Mouse (Mus musculus) neural tube, embryonic 14.5 days (tissue): ENCODE data around the gene Sycn. TPM values are rescaled to one million over a fixed set of nuclear protein-coding genes. Genes with fewer than 3 reads are reported as not detected.

Experiments
- ATAC-seq: fragments of 200-750 bp; cut with Nextera tagmentation; 2 replicates; pipeline ENCODE4 v1.8.0; 2017; ENCODE audit warnings: low read depth, mild to moderate bottlenecking, moderate TSS enrichment, moderate library complexity
- H3K27ac ChIP-seq: fragments of 300-500 bp; sonication (generic); 2 replicates; pipeline ENCODE4 v1.5.1; 2014; ENCODE audit warnings: low read depth, mild to moderate bottlenecking, control low read depth, low read length, moderate library complexity, mixed read lengths
- H3K27me3 ChIP-seq: fragments of 300-500 bp; sonication (generic); 2 replicates; pipeline ENCODE4 v1.6.1; 2014; ENCODE audit warnings: low read length; ENCODE audit not compliant: control insufficient read depth, insufficient read depth
- H3K36me3 ChIP-seq: fragments of 300-500 bp; sonication (generic); 2 replicates; pipeline ENCODE4 v1.6.1; 2014; ENCODE audit warnings: low read length, mixed read lengths; ENCODE audit not compliant: control insufficient read depth, insufficient read depth
- H3K4me1 ChIP-seq: fragments of 300-500 bp; sonication (generic); 2 replicates; pipeline ENCODE4 v1.6.1; 2014; ENCODE audit warnings: low read length; ENCODE audit not compliant: control insufficient read depth, insufficient read depth
- H3K4me2 ChIP-seq: fragments of 300-500 bp; sonication (generic); 2 replicates; pipeline ENCODE4 v1.6.1; 2014; ENCODE audit warnings: mild to moderate bottlenecking, low read depth, low read length, control low read depth
- H3K4me3 ChIP-seq: fragments of 300-500 bp; sonication (generic); 2 replicates; pipeline ENCODE4 v1.5.1; 2014; ENCODE audit warnings: low read depth, low read length, control low read depth, mixed read lengths
- H3K9ac ChIP-seq: fragments of 300-500 bp; sonication (generic); replicated peaks from 2 replicates; pipeline ENCODE4 v1.6.1; 2014; ENCODE audit warnings: low read depth, mild to moderate bottlenecking, control low read depth, low read length, mixed read lengths
- H3K9me3 ChIP-seq: fragments of 300-500 bp; sonication (generic); 2 replicates; pipeline ENCODE4 v1.6.1; 2016; ENCODE audit warnings: low read length; ENCODE audit not compliant: control insufficient read depth
- WGBS: fragments of 180-500 bp; shearing (Covaris S2); extraction: QIAGEN DNeasy Blood & Tissue Kit; methylation state at CpG from one replicate; pipeline ENCODE4 v1.1.7; 2014; 5-methylcytosine and 5-hydroxymethylcytosine counted together
- polyA plus RNA-seq: library from polyadenylated mRNA; unstranded; fragments of >200 nt; fragmentation: Nextera tagmentation; extraction: Ambion mirVana; gene quantifications from 2 replicates; pipeline ENCODE4 v1.2.1, GENCODE M21; 2014

Sycn gene
- polyA plus RNA-seq, 1 experiment from 2014 or later = not detected

DNA sequence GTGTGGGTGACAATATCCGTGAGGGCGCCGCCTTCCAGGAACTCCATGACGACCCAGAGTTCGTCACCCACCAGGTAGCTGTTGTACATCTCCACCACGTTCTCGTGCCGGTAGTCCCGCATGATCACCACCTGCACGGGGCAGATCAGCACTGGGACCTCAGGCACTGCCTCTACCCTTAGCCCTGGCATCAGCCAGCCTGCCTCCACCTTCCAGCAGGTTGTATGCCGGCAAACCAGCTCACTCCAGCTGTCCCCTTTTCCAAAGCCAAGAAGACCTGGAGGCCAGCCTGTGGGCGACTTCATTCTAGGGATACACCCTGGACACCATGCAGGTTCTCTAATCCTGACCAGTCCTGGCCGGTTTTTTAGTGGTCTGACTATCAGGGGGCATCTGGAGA lies 22.3 kb downstream of the Sycn start:
- no peaks in the 10 kb centered on the region for H3K9me3 ChIP-seq
- H3K36me3 ChIP-seq = peaks cover 35% of the 10 kb centered on the region
- H3K4me1 ChIP-seq = no peaks in the 10 kb centered on the region
- no peak overlapping the region for H3K27ac ChIP-seq
- H3K9ac ChIP-seq = no peak overlapping the region
- 95% methylated on average over 13 of the region's 13 CpGs for WGBS
- H3K27me3 ChIP-seq = no peaks in the 10 kb centered on the region
- ATAC-seq = no peak
- H3K4me3 ChIP-seq = no peak overlapping the region
- no peak overlapping the region for H3K4me2 ChIP-seq

DNA sequence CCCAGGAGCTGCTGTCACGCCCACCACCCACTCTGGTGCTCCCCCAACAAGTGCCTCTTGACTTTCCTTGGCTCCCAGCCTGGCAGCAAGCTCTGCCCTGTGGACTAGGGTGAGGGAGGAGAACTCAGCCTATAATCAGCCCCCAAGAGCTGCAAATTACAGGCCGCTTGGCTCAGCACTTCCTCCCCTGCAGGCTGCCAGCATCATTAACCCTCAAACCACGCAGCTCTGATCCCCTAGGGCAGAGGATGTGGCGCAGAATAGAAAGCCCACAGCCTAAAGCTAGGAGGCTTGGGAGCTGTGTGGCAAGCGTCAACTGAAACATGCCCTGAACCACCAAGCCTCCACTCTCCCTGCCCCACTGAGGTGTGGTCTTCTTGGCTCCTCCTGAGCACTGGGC lies 24.7 kb downstream of the Sycn start:
- Histone ChIP-seq H3K36me3 (peaks cover 27% of the 10 kb centered on the region), H3K4me3 (no peak overlapping the region), H3K27ac (no peak overlapping the region), H3K4me2 (no peak overlapping the region), H3K4me1 (no peaks in the 10 kb centered on the region), H3K9ac (no peak overlapping the region), H3K27me3 (no peaks in the 10 kb centered on the region), H3K9me3 (no peaks in the 10 kb centered on the region)
- 77% methylated on average over 5 of the region's 5 CpGs for WGBS
- ATAC-seq = no peak

GRCm38 (mm10) chr7:28567539-28567938 lies 26.9 kb downstream of the Sycn start:
- WGBS = 93% methylated on average over 4 of the region's 4 CpGs

DNA sequence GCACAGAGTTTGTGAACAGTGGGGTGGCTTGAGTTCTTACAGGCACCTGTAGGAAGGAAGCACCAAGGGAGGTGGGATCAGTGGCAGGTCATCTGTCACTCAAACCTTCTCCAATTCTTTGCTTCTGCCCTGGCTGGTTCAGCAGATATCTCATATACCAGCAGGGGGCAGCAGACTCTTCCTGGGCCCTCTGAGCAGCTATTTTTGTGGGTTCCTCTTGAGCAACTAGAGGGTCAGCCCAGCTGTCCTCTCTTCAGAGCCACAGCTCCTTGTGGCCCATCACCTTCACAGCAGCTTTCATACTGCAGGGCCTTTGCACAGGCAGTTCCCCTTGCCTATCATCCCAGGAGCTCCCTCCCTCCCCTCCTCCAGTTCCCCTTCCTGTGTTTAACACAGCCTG lies 27.6 kb downstream of the Sycn start:
- Histone ChIP-seq H3K27ac (no peak overlapping the region), H3K36me3 (peaks cover 27% of the 10 kb centered on the region), H3K9ac (no peak overlapping the region), H3K4me2 (no peak overlapping the region), H3K9me3 (no peaks in the 10 kb centered on the region), H3K27me3 (no peaks in the 10 kb centered on the region), H3K4me1 (0 out of 2 replicates have a peak, but pooled peaks cover 3% of the 10 kb centered on the region), H3K4me3 (no peak overlapping the region)
- no peak for ATAC-seq

More at GRCm38 (mm10) chr7:28567539-28567938, 26.9 kb downstream of the Sycn start:
- Histone ChIP-seq H3K36me3 (peaks cover 27% of the 10 kb centered on the region), H3K9me3 (no peaks in the 10 kb centered on the region), H3K4me1 (0 out of 2 replicates have a peak, but pooled peaks cover 3% of the 10 kb centered on the region), H3K27me3 (no peaks in the 10 kb centered on the region), H3K27ac (no peak overlapping the region), H3K4me3 (no peak overlapping the region), H3K9ac (no peak overlapping the region), H3K4me2 (no peak overlapping the region)
- no peak for ATAC-seq

DNA sequence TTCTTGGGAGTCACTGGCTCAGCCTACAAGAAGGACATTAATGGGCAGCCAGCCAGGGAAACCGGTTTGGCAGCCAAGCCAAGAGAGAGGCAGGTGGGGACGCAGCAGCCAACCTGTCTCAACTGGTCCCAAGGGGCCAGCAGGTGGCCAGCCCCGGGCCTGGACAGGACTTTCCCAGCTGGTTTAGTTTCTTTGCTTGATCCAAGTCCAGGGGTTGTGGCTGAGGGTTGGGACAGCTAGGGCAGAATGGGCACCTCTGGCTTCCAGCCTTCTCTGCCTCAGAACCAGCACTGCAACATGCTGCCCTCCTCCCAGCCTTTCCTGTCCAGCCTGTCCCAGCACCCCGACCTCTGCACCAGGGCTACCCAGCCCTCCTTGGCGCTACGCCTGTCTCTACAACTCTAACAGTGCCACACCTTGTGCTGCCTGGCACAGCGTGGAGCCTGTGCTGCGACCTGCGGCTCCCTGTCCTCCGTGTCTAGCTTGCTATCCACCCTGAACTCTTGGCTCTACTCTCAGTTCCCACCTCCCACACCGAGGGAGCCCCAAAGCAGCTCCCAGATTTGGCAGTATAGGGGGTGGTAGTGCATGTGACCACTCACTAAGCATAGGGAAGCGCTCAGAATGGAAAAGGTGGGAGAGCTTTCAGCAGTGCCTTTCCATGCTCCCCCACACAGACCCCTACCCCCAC lies 29.8 kb downstream of the Sycn start:
- 72% methylated on average over 12 of the region's 12 CpGs for WGBS
- no peak for ATAC-seq
- H3K4me2 ChIP-seq = no peak overlapping the region
- H3K9me3 ChIP-seq = no peaks in the 10 kb centered on the region
- H3K4me1 ChIP-seq = 0 out of 2 replicates have a peak, but pooled peaks cover 3% of the 10 kb centered on the region
- H3K27ac ChIP-seq = no peak overlapping the region
- H3K36me3 ChIP-seq = peaks cover 11% of the 10 kb centered on the region
- H3K27me3 ChIP-seq = no peaks in the 10 kb centered on the region
- H3K4me3 ChIP-seq = no peak overlapping the region
- no peak overlapping the region for H3K9ac ChIP-seq

DNA sequence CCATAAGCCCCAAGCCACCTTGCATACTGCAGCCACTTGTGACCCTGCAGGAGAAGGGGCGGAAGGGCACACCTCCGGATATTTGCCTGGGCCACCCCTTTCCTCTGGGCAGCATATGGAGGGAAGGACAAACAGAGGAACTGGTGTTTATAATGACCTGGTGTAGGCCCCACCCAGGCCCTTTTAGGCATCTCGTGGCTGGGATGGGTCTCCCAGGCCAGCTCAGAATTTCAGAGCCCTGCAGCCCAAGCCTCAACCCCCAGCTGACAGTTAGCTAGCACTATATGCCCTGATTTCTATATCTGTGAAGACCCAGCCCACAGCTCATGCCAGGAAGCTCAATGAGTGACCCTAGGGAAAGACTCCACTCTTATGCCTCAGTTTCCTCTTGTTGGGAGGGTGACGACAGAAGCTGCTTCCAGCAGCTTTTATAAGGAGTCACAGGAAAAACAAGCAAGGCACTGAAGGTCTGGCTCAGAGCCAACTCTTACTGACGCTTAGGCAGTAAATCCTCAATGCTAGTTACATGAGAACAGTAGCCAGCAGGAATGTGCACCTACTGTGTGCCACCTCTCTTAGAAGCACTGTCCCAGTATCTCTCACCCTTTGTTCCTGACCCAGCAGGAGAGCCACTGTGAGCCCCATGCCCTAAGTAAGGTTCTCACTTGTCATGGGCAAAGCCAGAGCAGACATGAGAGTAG lies 30.4 kb downstream of the Sycn start:
- Histone ChIP-seq H3K9ac (no peak overlapping the region), H3K36me3 (peaks cover 11% of the 10 kb centered on the region), H3K4me2 (no peak overlapping the region), H3K9me3 (no peaks in the 10 kb centered on the region), H3K4me3 (no peak overlapping the region), H3K4me1 (0 out of 2 replicates have a peak, but pooled peaks cover 3% of the 10 kb centered on the region), H3K27me3 (no peaks in the 10 kb centered on the region), H3K27ac (no peak overlapping the region)
- 42% methylated on average over 5 of the region's 5 CpGs for WGBS
- ATAC-seq = no peak

DNA sequence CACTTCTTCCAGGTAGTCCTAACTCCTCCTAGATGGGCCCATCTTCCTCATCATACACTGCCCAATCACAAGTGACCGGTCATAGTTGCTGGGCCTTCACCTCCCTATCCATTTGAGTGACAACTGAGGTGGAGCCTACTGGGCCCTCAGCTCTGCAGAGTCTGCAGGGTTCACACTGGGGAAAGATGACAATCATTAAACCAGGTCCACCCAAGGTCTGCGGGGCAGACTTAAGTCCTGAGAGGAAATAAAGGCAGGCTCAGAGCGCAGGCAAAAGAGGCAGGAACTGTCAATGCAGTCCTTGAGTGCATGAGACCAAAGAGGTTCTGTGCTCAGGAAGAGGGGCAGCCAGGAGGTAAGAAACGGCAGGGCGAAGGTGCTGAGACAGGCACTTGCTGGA lies 32.0 kb downstream of the Sycn start:
- H3K9me3 ChIP-seq = no peaks in the 10 kb centered on the region

GRCm38 (mm10) chr7:28573236-28573635 lies 32.6 kb downstream of the Sycn start:
- no peak overlapping the region for H3K4me2 ChIP-seq
- H3K4me3 ChIP-seq = no peak overlapping the region
- ATAC-seq = no peak
- 0 out of 2 replicates have a peak, but pooled peaks cover 3% of the 10 kb centered on the region for H3K4me1 ChIP-seq
- H3K27ac ChIP-seq = no peak overlapping the region
- no peaks in the 10 kb centered on the region for H3K9me3 ChIP-seq
- whole genome bisulfite sequencing = 97% methylated on average over 3 of the region's 3 CpGs
- no peak overlapping the region for H3K9ac ChIP-seq
- H3K36me3 ChIP-seq = no peaks in the 10 kb centered on the region
- no peaks in the 10 kb centered on the region for H3K27me3 ChIP-seq

More for the DNA sequence above, 32.0 kb downstream of the Sycn start:
- Histone ChIP-seq H3K4me3 (no peak overlapping the region), H3K36me3 (peaks cover under 1% of the 10 kb centered on the region; the same call in 1 of the 2 replicates), H3K4me1 (0 out of 2 replicates have a peak, but pooled peaks cover 3% of the 10 kb centered on the region), H3K9ac (no peak overlapping the region), H3K27ac (no peak overlapping the region), H3K27me3 (no peaks in the 10 kb centered on the region), H3K4me2 (no peak overlapping the region)
- 91% methylated on average over 5 of the region's 5 CpGs for WGBS
- ATAC-seq = no peak

- H3K4me3 ChIP-seq = no peak overlapping the region
- 97% methylated on average over 11 of the region's 11 CpGs for WGBS
- no peaks in the 10 kb centered on the region for H3K27me3 ChIP-seq
- no peaks in the 10 kb centered on the region for H3K36me3 ChIP-seq
- no peak overlapping the region for H3K4me2 ChIP-seq
- no peak for ATAC-seq
- no peak overlapping the region for H3K9ac ChIP-seq
- H3K9me3 ChIP-seq = no peaks in the 10 kb centered on the region
- no peak overlapping the region for H3K27ac ChIP-seq
- H3K4me1 ChIP-seq = 0 out of 2 replicates have a peak, but pooled peaks cover 3% of the 10 kb centered on the region
Observed at GRCm38 (mm10) chr7:28575597-28575996, 34.9 kb downstream of the Sycn start.
